Mouse (Mus musculus) lung, embryonic 16.5 days (tissue): ENCODE data around the gene Nlrp14. TPM values are rescaled to one million over a fixed set of nuclear protein-coding genes. Genes with fewer than 3 reads are reported as not detected.
"Not testable (repeated sequence)": the region's sequence is repeated elsewhere in the genome, so short reads cannot be mapped to it uniquely, and the experiment has no call there.

ENCODE experiments used
- ATAC-seq: fragments of 200-750 bp; cut with Nextera tagmentation; 2 replicates; pipeline ENCODE4 v1.8.0; 2017; ENCODE audit warnings: low read depth, mild to moderate bottlenecking, moderate library complexity
- H3K27ac ChIP-seq: fragments of 300-500 bp; sonication (generic); 2 replicates; pipeline ENCODE4 v1.5.1; 2014; ENCODE audit warnings: mild to moderate bottlenecking, control low read depth, low read length
- H3K27me3 ChIP-seq: fragments of 300-500 bp; sonication (generic); 2 replicates; pipeline ENCODE4 v1.6.1; 2014; ENCODE audit warnings: low read depth, low read length, mixed read lengths; ENCODE audit not compliant: control insufficient read depth, insufficient read depth
- H3K36me3 ChIP-seq: fragments of 300-500 bp; sonication (generic); 2 replicates; pipeline ENCODE4 v1.6.1; 2014; ENCODE audit warnings: low read length; ENCODE audit not compliant: control insufficient read depth, insufficient read depth
- H3K4me1 ChIP-seq: fragments of 300-500 bp; sonication (generic); replicated peaks from 2 replicates; pipeline ENCODE4 v1.6.1; 2014; ENCODE audit warnings: low read length, mixed read lengths; ENCODE audit not compliant: control insufficient read depth, insufficient read depth
- H3K4me2 ChIP-seq: fragments of 300-500 bp; sonication (generic); 2 replicates; pipeline ENCODE4 v1.6.1; 2014; ENCODE audit warnings: low read depth, low read length, control low read depth
- H3K4me3 ChIP-seq: fragments of 300-500 bp; sonication (generic); 2 replicates; pipeline ENCODE4 v1.5.1; 2014; ENCODE audit warnings: mild to moderate bottlenecking, low read length, control low read depth
- H3K9ac ChIP-seq: fragments of 300-500 bp; sonication (generic); 2 replicates; pipeline ENCODE4 v1.6.1; 2014; ENCODE audit warnings: low read length, control low read depth
- H3K9me3 ChIP-seq: fragments of 300-500 bp; sonication (generic); 2 replicates; pipeline ENCODE4 v1.6.1; 2016; ENCODE audit warnings: low read length; ENCODE audit not compliant: control insufficient read depth
- WGBS: fragments of 180-500 bp; shearing (Covaris S2); extraction: QIAGEN DNeasy Blood & Tissue Kit; methylation state at CpG from one replicate; pipeline ENCODE4 v1.1.7; 2014; 5-methylcytosine and 5-hydroxymethylcytosine counted together
- polyA plus RNA-seq: library from polyadenylated mRNA; unstranded; fragments of >200 nt; fragmentation: Nextera tagmentation; extraction: Ambion mirVana; gene quantifications from 2 replicates; pipeline ENCODE4 v1.2.1, GENCODE M21; 2015

Gene Nlrp14
- not detected in 2 replicates for polyA plus RNA-seq

- Histone ChIP-seq H3K4me1 (no peaks in the 10 kb centered on the region), H3K27ac (no peak within 1 kb of the TSS), H3K27me3 (no peaks in the 10 kb centered on the region), H3K36me3 (no peaks in the 10 kb centered on the region), H3K4me2 (no peak within 1 kb of the TSS), H3K4me3 (no peak within 1 kb of the TSS), H3K9ac (no peak within 1 kb of the TSS), H3K9me3 (no peaks in the 10 kb centered on the region)
- no peak for ATAC-seq
- 77% methylated on average over 10 of the region's 10 CpGs for WGBS
These were observed at the start of gene Nlrp14 for GRCm38 (mm10) chr7:107166690-107167089. Gene Nlrp14, plus strand, starts transcription at chr7:107166990.

- not testable (repeated sequence) for ATAC-seq
These were observed 35.8 kb upstream of the Nlrp14 start, which contains the start of gene Olfr715 for GRCm38 (mm10) chr7:107130983-107131382. Gene Olfr715, minus strand, starts transcription at chr7:107131083.

GRCm38 (mm10) chr7:107138027-107138426 is 28.8 kb upstream of the Nlrp14 start, which contains the start of gene Olfr716:
Gene Olfr716, plus strand, starts transcription at chr7:107138327.
- not testable (repeated sequence) for H3K9me3 ChIP-seq, H3K27ac ChIP-seq, H3K9ac ChIP-seq, H3K4me3 ChIP-seq, H3K4me1 ChIP-seq, H3K27me3 ChIP-seq, H3K36me3 ChIP-seq, ATAC-seq, H3K4me2 ChIP-seq
- WGBS = 62% methylated on average over 2 of the region's 2 CpGs

More at GRCm38 (mm10) chr7:107130983-107131382, 35.8 kb upstream of the Nlrp14 start, which contains the start of gene Olfr715:
- WGBS = 69% methylated on average over 2 of the region's 3 CpGs
- not testable (repeated sequence) for H3K36me3 ChIP-seq, H3K9ac ChIP-seq, H3K4me3 ChIP-seq, H3K27ac ChIP-seq, H3K27me3 ChIP-seq, H3K9me3 ChIP-seq, H3K4me1 ChIP-seq, H3K4me2 ChIP-seq

GRCm38 (mm10) chr7:107180406-107180805 is 13.6 kb downstream of the Nlrp14 start:
- Histone ChIP-seq H3K36me3 (no peaks in the 10 kb centered on the region), H3K9ac (no peak overlapping the region), H3K4me1 (no peaks in the 10 kb centered on the region), H3K27me3 (no peaks in the 10 kb centered on the region), H3K4me3 (no peak overlapping the region), H3K4me2 (no peak overlapping the region), H3K9me3 (no peaks in the 10 kb centered on the region), H3K27ac (no peak overlapping the region)
- WGBS = 27% methylated on average over 2 of the region's 2 CpGs
- no peak for ATAC-seq

- no peaks in the 10 kb centered on the region for H3K9me3 ChIP-seq
- ATAC-seq = no peak
- WGBS = 34% methylated on average over 3 of the region's 3 CpGs
- no peaks in the 10 kb centered on the region for H3K27me3 ChIP-seq
- no peaks in the 10 kb centered on the region for H3K36me3 ChIP-seq
- no peak overlapping the region for H3K4me3 ChIP-seq
- no peaks in the 10 kb centered on the region for H3K4me1 ChIP-seq
- H3K27ac ChIP-seq = no peak overlapping the region
- H3K9ac ChIP-seq = no peak overlapping the region
- no peak overlapping the region for H3K4me2 ChIP-seq
These were observed 35.0 kb downstream of the Nlrp14 start for GRCm38 (mm10) chr7:107201817-107202216.

- Histone ChIP-seq H3K27me3 (peaks cover 35% of the 10 kb centered on the region), H3K4me3 (no peak overlapping the region), H3K4me1 (no peaks in the 10 kb centered on the region), H3K36me3 (no peaks in the 10 kb centered on the region), H3K9ac (no peak overlapping the region), H3K4me2 (no peak overlapping the region), H3K27ac (no peak overlapping the region), H3K9me3 (peaks cover 16% of the 10 kb centered on the region)
- 89% methylated on average over 3 of the region's 3 CpGs for WGBS
- no peak for ATAC-seq
These were observed 41.1 kb downstream of the Nlrp14 start for GRCm38 (mm10) chr7:107207843-107208242.

GRCm38 (mm10) chr7:107209204-107209860 is 42.5 kb downstream of the Nlrp14 start, which contains the start of gene Rbmxl2:
Gene Rbmxl2, plus strand, starts transcription at chr7:107209445.
- Histone ChIP-seq H3K27ac (no peak within 1 kb of the TSS), H3K9ac (no peak within 1 kb of the TSS), H3K9me3 (peaks cover 16% of the 10 kb centered on the region), H3K36me3 (no peaks in the 10 kb centered on the region), H3K4me3 (no peak within 1 kb of the TSS), H3K4me2 (no peak within 1 kb of the TSS), H3K4me1 (no peaks in the 10 kb centered on the region), H3K27me3 (peaks cover 35% of the 10 kb centered on the region)
- no peak for ATAC-seq
- 34% methylated on average over 62 of the region's 70 CpGs for WGBS

- no peak overlapping the region for H3K9ac ChIP-seq
- no peak for ATAC-seq
- H3K27ac ChIP-seq = no peak overlapping the region
- no peak overlapping the region for H3K4me3 ChIP-seq
- H3K4me2 ChIP-seq = no peak overlapping the region
- peaks cover 16% of the 10 kb centered on the region for H3K9me3 ChIP-seq
- no peaks in the 10 kb centered on the region for H3K36me3 ChIP-seq
- H3K4me1 ChIP-seq = no peaks in the 10 kb centered on the region
- peaks cover 35% of the 10 kb centered on the region for H3K27me3 ChIP-seq
- WGBS = 26% methylated on average over 70 of the region's 77 CpGs
These were observed 43.4 kb downstream of the Nlrp14 start for GRCm38 (mm10) chr7:107210126-107210576.

- no peaks in the 10 kb centered on the region for H3K4me1 ChIP-seq
- no peaks in the 10 kb centered on the region for H3K36me3 ChIP-seq
- peak; percentile 28; the same call in 1 of the 2 replicates for ATAC-seq
- H3K9ac ChIP-seq = no peak overlapping the region
- H3K4me3 ChIP-seq = no peak overlapping the region
- peaks cover 9% of the 10 kb centered on the region for H3K27me3 ChIP-seq
- H3K27ac ChIP-seq = no peak overlapping the region
- no peak overlapping the region for H3K4me2 ChIP-seq
- no peaks in the 10 kb centered on the region for H3K9me3 ChIP-seq
These were observed 48.9 kb downstream of the Nlrp14 start for GRCm38 (mm10) chr7:107215723-107216122.
